Mouse (Mus musculus) C2C12 (cell line): ENCODE measurements around the gene 1600014C23Rik.

Experiments
- CTCF ChIP-seq: IDR thresholded peaks from one replicate; pipeline ENCODE4 v1.5.1; 2011; ENCODE audit not compliant: control insufficient read depth, insufficient read depth, insufficient read length
- MYOG ChIP-seq: IDR thresholded peaks from one replicate; pipeline ENCODE4 v1.6.1; 2011; ENCODE audit not compliant: control insufficient read depth, insufficient read length; ENCODE audit errors: extremely low read depth
- USF1 ChIP-seq: IDR thresholded peaks from one replicate; pipeline ENCODE4 v1.6.1; 2011; ENCODE audit warnings: low read depth, mild to moderate bottlenecking, control low read depth, moderate library complexity

- TF ChIP-seq CTCF (no peak), MYOG (no peak), USF1 (no peak)
Measured at GRCm38 (mm10) chr17:45765914-45766313, 32.3 kb upstream of the 1600014C23Rik start.
